Mouse (Mus musculus): ENCODE data around the gene Phf14. TPM values are rescaled to one million over a fixed set of nuclear protein-coding genes. Genes with fewer than 3 reads are reported as not detected.
"Not testable (repeated sequence)": the region's sequence is repeated elsewhere in the genome, so short reads cannot be mapped to it uniquely, and the experiment has no call there.

Phf14 gene
- total RNA-seq, 4 experiments from 2014 or later, result 22.3 to 27.9 (median 24.1) TPM

DNA sequence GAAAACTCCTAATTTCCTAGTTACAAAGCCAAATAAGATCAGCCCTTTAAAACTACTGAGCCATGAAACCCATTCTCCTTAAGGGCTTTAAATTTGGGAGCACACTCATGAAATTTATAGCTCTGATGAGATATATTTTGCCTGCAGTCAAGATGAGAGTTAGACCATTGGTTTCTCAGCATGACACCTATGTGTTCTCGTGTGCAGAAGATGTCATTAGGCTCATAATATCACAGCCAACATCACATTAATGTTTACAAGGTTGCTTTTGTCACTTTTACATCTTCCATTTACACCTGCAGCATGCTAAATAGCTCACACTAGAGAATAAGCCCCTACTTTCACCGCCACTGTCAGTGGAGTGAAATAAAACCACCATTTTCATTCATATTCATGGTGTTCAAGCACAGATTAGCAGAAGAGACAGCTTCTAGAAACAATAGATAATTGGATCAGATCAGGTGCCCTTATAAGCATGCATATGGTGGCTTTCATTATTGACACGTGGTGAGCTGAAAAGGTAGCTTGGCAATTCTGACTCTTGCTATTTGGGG is 181.9 kb downstream of the Phf14 start:
- DNase-seq (ENCODE audit: low spot score in 2 of 2), result no peak

DNA sequence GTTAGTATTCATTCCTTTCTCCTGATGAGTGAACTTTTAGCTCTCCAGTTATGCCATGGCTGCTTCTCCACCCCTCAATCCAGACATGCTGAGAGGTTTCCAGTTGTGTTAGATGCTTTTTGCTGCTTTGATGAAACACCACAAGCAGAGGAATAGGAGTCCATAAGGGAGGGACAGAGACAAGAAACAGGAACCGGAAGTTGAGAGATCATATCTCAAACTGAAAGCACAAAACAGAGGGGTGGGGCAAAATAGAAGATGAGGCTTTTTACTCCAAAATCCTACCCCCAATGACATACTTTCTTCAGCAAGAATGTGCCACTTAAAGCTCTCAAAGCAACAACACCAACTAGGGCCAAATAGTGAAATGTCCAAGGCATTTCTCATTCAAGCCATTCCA is 188.1 kb downstream of the Phf14 start:
- DNase-seq (ENCODE audit: low spot score in 2 of 2), result no peak

DNA sequence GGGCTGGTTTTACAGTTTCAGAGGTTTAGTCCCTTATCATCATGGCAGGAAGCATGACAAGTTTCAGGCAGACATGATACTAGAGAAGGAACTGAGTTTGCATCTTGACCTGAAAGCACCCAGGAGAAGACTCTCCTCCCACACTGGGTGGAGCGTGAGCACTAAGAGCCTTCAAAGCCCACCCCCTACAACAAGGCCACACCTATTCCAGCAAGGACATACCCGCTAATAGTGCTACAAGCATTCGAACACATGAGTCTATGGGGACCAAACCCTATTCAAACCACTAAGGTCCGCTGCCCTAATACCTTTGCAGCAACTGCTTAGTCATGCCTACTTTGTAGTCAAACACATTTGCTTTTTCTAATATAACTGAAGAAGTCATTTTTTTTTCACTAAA is 189.5 kb downstream of the Phf14 start:
- no peak for DNase-seq (ENCODE audit: low spot score in 2 of 2)

DNA sequence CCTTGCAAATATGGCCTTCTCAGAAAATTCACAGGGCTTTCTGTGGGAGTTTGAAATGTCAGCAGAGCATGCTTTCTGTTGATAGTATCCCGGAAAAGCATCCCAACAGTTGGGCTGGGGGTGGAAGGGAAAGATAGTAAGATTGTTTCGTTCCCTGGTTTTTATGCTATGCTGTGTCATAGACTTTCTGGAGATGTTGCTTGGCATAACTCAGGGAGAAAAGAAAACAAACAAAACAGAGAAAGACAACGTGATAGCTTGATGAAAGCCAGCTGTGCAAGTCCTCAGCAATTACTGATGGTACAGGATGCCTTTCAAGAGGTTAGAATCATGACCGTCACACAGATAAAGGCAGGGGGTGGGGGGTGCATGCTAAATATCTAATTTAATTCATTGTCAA is 197.5 kb downstream of the Phf14 start:
- no peak for DNase-seq (ENCODE audit: low spot score in 2 of 2)

DNA sequence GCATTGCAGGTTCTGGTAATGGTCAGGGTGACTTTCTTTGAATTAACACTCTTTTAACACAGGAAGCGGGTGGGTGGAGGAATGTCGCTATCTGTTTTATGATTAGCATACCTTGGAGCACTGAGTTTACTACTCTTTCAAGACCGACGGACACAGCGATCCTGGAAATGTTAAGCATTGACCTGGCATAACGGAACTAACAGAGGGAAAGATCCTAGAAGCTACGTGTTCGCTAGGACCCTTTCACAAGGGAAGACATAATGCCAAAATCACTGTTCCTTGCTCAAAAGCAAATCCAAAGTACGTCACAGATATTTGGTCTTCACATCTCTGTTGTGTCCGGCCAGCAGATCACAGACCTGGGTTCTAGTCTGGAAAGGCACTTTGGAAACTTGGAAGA is 199.7 kb downstream of the Phf14 start:
- no peak for DNase-seq (ENCODE audit: low spot score in 2 of 2)

DNA sequence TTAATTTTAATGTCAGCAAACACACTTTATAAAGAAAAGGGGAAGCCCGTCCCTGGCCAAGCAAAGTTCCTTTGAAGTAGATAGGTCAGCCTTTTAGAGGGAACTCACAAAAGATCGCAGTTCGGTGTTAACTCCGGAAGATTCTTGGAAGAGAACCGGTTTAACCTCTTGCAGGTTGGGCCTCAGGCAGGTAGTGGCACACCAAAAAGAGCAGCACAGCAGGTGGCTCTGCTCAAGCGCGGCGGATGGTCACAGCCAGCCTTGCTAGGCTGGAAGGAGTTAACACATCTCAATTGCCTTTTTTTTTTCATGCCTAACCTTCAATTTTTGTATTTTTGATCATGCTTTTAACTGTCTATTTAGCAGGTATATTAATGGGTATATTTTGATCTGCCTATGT is 200.2 kb downstream of the Phf14 start:
- DNase-seq (ENCODE audit: low spot score in 2 of 2), result no peak

DNA sequence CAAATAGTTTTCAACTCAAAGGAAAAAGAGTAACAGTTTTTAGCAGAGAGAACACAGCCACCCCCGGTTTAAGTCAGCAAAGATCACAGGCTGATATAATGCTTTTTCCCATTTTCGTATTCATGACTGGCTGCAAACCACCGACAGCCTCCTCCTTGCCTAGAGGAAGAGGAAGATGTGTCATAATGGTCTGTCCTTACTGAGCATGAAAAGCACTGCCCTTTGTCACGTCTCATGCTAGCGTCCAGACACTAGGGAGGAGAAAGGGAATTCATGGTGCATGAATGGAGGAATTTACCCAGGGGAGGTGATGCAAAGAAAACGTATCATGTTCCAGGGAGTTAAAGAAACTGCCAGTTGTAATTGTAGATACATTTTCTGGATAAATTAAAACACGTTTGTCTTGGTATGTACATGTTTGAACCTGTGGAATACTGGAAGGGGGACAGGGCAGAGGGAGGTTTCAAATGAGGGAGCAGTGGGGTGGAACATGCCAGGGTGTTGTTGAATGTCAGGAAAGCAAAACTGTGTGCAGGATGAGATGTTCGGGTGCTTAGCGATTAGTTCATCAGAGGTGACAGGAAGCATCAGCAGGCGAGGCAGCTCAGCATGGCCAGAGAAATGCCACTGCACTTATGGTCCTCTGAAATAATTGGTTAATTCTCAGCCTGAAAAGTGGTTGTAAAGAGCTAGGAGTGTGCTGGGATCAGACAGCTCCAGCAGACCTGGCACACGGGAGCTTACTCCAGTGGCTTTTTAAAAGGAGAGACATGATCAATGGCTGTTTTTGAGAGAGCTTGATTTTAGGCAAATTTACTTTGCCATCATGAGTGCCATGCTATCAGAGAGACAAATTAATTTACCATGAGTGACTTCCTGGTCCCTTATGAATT is 209.6 kb downstream of the Phf14 start:
- no peak for DNase-seq (ENCODE audit: low spot score in 2 of 2)

DNA sequence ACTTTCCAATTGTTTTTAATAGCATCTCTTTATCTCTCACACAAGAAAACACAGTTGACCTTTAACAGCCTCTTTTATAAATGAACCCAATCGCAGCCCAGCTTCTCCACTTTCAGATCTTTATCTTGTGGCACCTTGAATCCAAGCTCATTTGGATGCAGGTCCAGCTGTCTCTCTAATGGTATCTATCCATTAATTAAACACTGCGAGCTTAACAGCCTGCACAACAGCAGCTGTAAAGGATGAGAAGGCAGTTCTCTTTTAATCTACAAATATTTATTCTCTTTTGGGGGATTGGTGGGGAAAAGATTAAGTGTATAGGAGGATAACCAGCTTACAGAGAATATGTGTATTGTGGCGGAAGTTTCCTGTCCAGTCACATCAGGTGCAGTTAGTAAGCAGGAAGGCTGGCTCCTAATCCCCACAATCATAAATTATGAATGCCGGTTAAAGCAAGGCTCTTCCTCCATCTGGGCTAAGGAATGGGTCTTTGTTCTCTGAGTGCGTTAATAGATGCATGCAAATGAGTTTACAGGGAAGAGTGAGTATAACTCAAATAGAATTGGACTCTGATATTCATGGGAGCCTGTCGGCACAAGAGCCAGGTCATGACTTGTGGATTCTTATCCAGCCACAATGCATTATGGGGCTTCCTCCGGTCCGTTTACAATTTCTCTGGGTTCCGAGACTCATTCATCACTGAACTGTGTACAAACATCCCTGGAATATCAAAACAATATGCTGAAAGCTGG is 210.4 kb downstream of the Phf14 start:
- no peak for DNase-seq (ENCODE audit: low spot score in 2 of 2)

DNA sequence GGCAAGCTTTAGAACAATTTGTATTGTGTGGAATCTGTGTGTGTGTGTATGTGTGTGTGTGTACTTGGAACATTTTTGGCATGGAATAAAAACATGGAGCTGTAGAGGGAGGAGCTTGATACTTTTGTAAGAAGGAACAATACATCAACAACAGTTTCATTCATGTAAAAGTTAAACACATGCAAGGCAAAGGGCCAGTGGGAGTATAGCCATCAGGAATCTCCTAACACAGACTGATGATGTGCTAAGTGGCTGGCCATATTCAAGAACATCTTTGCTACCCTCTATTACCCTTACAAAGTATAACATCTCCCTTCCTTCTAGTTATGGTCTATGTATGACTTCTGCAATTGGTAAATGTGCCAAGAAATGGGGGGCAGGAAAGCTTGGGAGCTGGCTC is 215.2 kb downstream of the Phf14 start:
- DNase-seq (ENCODE audit: low spot score in 2 of 2), result no peak

DNA sequence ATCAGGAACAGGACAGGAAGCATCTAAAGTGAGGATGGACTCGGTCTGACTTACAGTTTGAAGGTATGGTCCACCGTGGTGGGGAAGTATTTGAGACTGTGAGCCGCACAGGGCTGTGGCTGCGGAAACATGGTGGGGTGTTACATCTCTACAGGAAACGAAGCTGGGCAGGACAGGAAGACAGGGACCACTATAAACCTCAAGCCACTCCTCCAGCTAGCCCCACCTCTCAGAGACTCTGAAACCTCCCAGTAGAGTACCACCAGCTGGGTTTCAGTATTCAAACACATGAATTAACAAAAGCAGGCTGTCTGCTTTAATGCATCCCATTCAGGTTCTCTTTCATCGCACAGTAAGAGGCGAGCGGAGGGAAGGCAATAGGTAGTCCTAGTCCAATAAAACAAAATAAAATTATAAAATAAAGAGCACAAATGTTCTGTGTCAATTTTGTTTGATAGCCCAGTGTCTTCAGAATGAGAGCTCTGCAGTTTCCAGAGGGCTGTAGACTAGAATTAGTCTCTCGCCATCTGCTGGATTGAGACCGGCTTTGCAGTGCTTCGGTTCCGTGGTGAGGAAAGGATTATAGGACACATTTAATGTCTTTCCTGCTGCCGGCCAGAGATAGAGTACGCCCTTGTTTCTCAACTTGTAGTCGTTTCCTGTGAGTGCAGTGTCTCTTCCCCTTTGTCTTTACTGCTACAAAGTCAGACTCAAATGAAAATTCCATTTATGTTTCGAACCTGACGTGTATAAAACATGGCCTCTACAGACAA is 217.6 kb downstream of the Phf14 start:
- DNase-seq (ENCODE audit: low spot score in 2 of 2), result no peak

DNA sequence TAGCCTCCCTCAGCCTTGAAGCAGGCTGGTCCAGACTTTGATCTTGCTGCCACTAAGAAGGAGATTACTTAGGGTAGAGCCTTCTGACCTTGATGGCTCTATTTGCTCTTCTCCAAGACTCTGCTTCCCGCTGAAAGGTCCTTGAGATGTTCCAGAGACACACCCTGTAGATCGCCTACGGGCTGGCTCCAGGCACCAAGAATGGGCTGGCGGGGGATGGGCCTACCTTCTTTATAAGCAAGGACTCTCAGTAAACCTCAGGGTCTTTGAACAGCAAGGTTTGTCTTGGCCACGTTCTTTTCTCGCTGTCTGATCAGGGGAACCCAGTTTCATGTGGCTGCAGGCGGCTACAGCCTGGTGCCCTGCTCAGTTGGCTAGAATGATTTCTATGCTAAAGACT is 219.0 kb downstream of the Phf14 start:
- DNase-seq (ENCODE audit: low spot score in 2 of 2), result not testable (repeated sequence)

DNA sequence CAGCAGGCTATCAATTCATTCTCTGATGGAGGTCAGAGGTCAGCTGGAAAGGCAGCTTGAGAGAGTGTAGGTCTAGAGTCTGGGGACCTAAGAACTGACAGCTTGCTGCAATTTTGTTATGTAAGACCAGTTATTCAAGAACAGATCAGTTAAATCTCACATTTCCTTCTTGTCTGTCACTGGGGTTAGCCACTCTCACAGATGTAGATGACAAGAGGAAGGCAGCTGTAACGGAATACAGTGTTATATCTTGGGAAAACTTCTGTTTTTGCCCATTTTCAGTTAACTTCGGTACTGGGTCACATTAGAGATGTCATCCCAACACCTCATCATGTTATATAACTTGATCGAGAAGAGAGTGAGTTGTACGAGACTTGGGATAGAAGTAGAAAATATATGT is 219.7 kb downstream of the Phf14 start:
- DNase-seq (ENCODE audit: low spot score in 2 of 2), result no peak

Other genes with a start within 250 kb of the Phf14 start
- gene Ndufa4, start 312 bp upstream of the Phf14 start, total RNA-seq (2022), result 1,000 to 10,000 TPM; 1,285 to 1,449 (median 1,371) TPM

Data from gastrocnemius, adult 8-10 months (tissue).